Mouse (Mus musculus): ENCODE measurements at regions not wholly inside any gene's neighbourhood (a gene's known extent, or its start where the extent isn't known, plus 50 kb on each side); places are given as distances from the start of the nearest gene placed in this dataset.

DNA sequence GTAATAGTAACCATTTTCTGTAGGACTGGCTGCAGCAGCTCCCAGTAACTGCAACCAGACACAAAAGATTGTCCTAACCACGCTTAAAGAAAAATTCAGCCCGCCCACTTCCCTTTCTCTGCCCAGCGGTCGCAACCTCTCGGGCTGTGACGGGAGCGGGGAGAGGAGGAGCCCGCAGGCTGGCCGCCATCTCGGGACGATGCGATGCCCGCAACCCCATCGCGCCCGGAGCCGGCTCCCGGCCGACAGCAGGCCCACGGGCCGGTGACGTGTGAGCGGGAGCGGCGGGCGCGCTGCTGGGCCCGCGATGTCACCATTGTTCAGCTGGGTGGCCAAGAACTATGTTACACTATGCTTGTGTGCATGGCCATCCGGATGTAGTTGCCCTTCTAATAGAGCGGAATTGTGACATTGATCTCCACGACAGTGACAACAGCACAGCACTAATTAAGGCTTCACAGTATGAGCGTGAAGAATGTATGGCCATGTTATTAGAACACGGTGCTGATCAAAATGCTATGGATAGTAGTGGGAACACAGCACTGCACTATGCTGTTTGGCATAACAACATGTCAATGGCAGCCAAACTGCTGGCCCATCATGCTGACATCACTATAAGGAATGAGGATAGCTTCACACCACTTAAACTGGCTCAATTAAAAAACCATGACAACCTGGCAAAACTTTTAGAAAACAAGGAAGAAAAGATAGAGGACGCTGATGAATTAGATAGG lies 59.2 kb upstream of the C2cd4b start:
- TF ChIP-seq CTCF (IDR thresholded peaks at IDR 0.05 in 2 of 3, conservative IDR thresholded peaks at IDR 0.05 in 1 of 3; ENCODE audit: control insufficient read depth in 1 of 3, insufficient read depth in 1 of 3, low read depth in 2 of 3, low read length in 3 of 3, poor library complexity in 1 of 3, severe bottlenecking in 1 of 3), result no peak
- TF ChIP-seq NELFE (IDR thresholded peaks at IDR 0.05; ENCODE audit: low read depth, low read length), result no peak

Measured in MEL (cell line).